In the genomic region with DNA sequence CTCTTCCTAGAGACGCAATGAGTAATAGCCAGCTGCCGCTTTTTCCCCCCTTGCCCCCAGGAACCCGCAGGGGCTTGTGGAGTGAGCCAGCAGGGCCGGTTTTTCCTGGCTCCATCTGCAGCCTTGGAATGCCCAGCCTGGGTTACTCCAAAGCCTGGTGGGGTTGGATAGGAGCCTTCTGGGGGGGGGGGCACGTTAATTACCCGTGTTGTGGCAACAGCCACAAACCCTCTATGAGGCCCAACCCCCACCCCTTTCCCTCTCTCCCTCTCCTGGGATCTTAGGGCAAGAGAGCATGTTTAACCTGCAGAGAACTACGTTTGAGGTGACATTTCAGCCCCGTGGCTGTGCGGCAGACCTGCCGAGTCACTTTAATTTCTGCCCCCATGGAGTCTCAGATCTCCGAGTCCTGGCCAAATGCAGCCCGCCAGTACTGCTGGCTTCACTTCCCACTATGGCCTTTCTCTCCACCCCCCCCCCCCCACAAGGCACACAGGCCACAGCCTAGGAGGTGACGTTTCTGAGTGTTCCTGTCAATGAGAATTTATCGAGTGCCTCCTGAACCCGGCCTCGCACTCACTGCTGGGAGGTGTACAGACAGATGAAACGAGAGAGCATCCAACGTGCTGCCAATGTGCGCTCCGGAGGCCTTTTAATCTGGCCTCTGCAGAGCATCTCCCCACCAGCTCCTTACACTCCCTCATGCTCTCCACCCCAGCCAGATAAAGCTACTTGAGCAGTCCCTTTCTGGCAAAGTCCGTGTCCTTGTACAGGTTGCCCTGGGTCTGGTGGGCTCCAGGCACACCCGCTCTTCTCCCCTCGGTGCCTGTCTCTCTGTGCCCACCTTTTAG, we compare ENCODE assay signal across 8 mouse cellular contexts. TPM values are rescaled to one million over a fixed set of nuclear protein-coding genes. Genes with fewer than 3 reads are reported as not detected.
A peak's percentile ranks its signal among the peaks of the same experiment; 100 is the strongest.
DNase-seq lines count a peak whose midpoint lies in the region; ATAC-seq and TF ChIP-seq lines count a peak whose summit lies in the region.

No protein-coding gene starts in this region.

- DNase-seq in cerebellum, adult 2 months: peak; percentile 66 to 71
- no peak for DNase-seq in cerebellum, adult 11 months
- peak; percentile 38 for DNase-seq in urinary bladder, postnatal 25 days (ENCODE audit: low spot score)
- DNase-seq in urinary bladder, adult 2 months (ENCODE audit: low spot score): no peak
- no peak for DNase-seq in midbrain, embryonic 10.5 days (ENCODE audit: low spot score)
- DNase-seq in layer of hippocampus, postnatal 14 days (ENCODE audit: low spot score in 2 of 2): no peak
- no peak for DNase-seq in retina, embryonic 14.5 days (ENCODE audit: low spot score)

- ATAC-seq in intestine, postnatal 0 days: no peak

- no peak for TF ChIP-seq CTCF in cerebellum, adult 2 months (IDR thresholded peaks at IDR 0.05; ENCODE audit: borderline replicate concordance, insufficient read depth, low read depth, low read length)
- TF ChIP-seq CTCF in intestine, postnatal 0 days (IDR thresholded peaks at IDR 0.05; ENCODE audit: low read depth): no peak

- H3K27me3 ChIP-seq in cerebellum, adult 2 months (ENCODE audit: control insufficient read depth, insufficient read depth, low read length): no peaks in the 10 kb centered on the region
- H3K27me3 ChIP-seq in intestine, postnatal 0 days (replicated peaks; ENCODE audit: control insufficient read depth, insufficient read depth, low read length): no peaks in the 10 kb centered on the region
- H3K27me3 ChIP-seq in midbrain, embryonic 10.5 days (ENCODE audit: low read depth, poor library complexity, severe bottlenecking): peaks cover 52% of the 10 kb centered on the region

- H3K27ac ChIP-seq in cerebellum, adult 2 months (ENCODE audit: insufficient read depth, low read length): peak overlapping the region; percentile 98
- H3K27ac ChIP-seq in intestine, postnatal 0 days (ENCODE audit: low read depth, low read length): peak overlapping the region; percentile 96
- H3K27ac ChIP-seq in midbrain, embryonic 10.5 days (replicated peaks): peak overlapping the region; percentile 98

- H3K36me3 ChIP-seq in intestine, postnatal 0 days (ENCODE audit: control insufficient read depth, insufficient read depth): no peaks in the 10 kb centered on the region
- no peaks in the 10 kb centered on the region for H3K36me3 ChIP-seq in midbrain, embryonic 10.5 days

- no peak for TF ChIP-seq POLR2A in cerebellum, adult 2 months (IDR thresholded peaks at IDR 0.05; ENCODE audit: borderline replicate concordance, insufficient read depth, low read length)

- peak overlapping the region; percentile 99 for H3K4me2 ChIP-seq in intestine, postnatal 0 days (replicated peaks; ENCODE audit: low read depth)

- no peaks in the 10 kb centered on the region for H3K9me3 ChIP-seq in intestine, postnatal 0 days (ENCODE audit: control insufficient read depth)
- no peaks in the 10 kb centered on the region for H3K9me3 ChIP-seq in midbrain, embryonic 10.5 days (replicated peaks)

- WGBS in cerebellum, adult 2 months: 11% methylated on average over 23 of the region's 23 CpGs
- 47% methylated on average over 23 of the region's 23 CpGs for WGBS in intestine, postnatal 0 days
- WGBS in midbrain, embryonic 10.5 days: 27% methylated on average over 23 of the region's 23 CpGs

- H3K4me3 ChIP-seq in cerebellum, adult 2 months (replicated peaks; ENCODE audit: insufficient read depth, low read depth, low read length): peak overlapping the region; percentile 12
- H3K4me3 ChIP-seq in intestine, postnatal 0 days (ENCODE audit: low read depth, low read length): no peak overlapping the region
- peak overlapping the region; percentile 85 for H3K4me3 ChIP-seq in midbrain, embryonic 10.5 days

- peaks cover 25% of the 10 kb centered on the region for H3K4me1 ChIP-seq in cerebellum, adult 2 months (ENCODE audit: control insufficient read depth, insufficient read depth, low read length)
- H3K4me1 ChIP-seq in intestine, postnatal 0 days (replicated peaks; ENCODE audit: control insufficient read depth, insufficient read depth, low read length): peaks cover 23% of the 10 kb centered on the region
- peaks cover 99% of the 10 kb centered on the region for H3K4me1 ChIP-seq in midbrain, embryonic 10.5 days

- 0 out of 2 replicates have a peak overlapping the region, but pooled peaks have one; percentile 53 for H3K9ac ChIP-seq in intestine, postnatal 0 days (ENCODE audit: low read depth, low read length)

RNA-seq across cellular contexts. Expression of a gene that starts 49.1 kb away (rescaled TPM):
- polyA plus RNA-seq in cerebellum, adult 2 months (2012; rRNA removed): 2.1 and 2.5 TPM in 2 replicates
- polyA plus RNA-seq in urinary bladder, adult 2 months (2012; rRNA removed): 4.0 and 6.4 TPM in 2 replicates
- 23.1 and 23.7 TPM in 2 replicates for polyA plus RNA-seq in intestine, postnatal 0 days (2015; fragmentation: Nextera tagmentation; extraction: Ambion mirVana)
- 162 and 192 TPM in 2 replicates for polyA plus RNA-seq in midbrain, embryonic 10.5 days (2016; fragmentation: Nextera tagmentation; extraction: Ambion mirVana)
- 1 to 10 TPM; 2.0 to 3.4 TPM for total RNA-seq in layer of hippocampus, postnatal 14 days (2021)

Comparison
In these comparisons a context has a peak if more than half of its experiments do, and no peak if none do; other contexts are left out.
1. DNase-seq: peak in cerebellum, adult 2 months (2 of 2) and urinary bladder, postnatal 25 days (single experiment); none in cerebellum, adult 11 months (single experiment), urinary bladder, adult 2 months (single experiment), midbrain, embryonic 10.5 days (single experiment), layer of hippocampus, postnatal 14 days (0 of 2) and retina, embryonic 14.5 days (single experiment).
2. Peak in every context shown above with its lines, with median percentiles within 50 percentile points of each other: H3K27ac ChIP-seq.